Mouse (Mus musculus) ovary, postnatal 36 days (tissue): ENCODE measurements around the gene Serinc3.
"Not testable (repeated sequence)": the region's sequence is repeated elsewhere in the genome, so short reads cannot be mapped to it uniquely, and the experiment has no call there.

ENCODE experiments used
- DNase-seq: peaks from one replicate; pipeline ENCODE4 v3.0.0; 2022; ENCODE audit warnings: low spot score, mixed read lengths

Gene Serinc3

GRCm38 (mm10) chr2:163631223-163631622 is 13.7 kb downstream of the Serinc3 start:
- no peak for DNase-seq

DNA sequence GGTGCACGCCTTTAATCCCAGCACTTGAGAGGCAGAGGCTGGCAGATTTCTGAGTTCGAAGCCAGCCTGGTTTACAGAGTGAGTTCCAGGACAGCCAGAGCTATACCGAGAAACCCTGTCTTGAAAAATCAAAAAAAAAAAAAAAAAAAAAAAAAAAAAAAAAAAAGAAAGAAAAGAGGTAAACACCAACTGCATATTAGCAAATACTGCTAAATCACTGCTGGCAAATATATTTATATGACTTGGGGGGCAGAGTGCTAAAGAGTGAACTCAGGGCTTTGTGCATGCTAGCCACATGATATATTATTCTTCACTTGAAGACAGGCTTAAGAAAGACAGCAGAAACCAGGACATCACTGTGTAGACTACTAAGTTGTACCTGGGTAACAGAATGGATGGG is 23.5 kb downstream of the Serinc3 start:
- DNase-seq = not testable (repeated sequence)

DNA sequence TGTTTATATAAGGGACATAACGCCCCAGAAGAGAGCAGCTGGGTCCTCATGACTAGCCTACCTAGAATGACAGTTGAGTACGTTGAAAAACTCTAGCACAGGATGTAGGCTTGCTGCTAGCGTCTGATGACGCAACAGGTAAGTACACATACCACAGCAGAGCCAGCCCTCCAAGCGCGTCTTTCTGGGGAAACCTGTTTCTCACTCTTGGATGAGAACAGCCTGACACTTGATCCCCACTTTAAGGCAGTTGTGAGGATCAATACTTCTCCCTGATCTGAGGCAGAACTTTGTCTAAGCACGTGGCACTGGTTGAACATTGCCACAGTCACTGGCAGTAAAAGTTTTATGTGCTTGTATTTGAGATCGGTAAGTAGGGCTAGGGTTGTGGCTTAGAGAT is 24.5 kb downstream of the Serinc3 start:
- DNase-seq = no peak

DNA sequence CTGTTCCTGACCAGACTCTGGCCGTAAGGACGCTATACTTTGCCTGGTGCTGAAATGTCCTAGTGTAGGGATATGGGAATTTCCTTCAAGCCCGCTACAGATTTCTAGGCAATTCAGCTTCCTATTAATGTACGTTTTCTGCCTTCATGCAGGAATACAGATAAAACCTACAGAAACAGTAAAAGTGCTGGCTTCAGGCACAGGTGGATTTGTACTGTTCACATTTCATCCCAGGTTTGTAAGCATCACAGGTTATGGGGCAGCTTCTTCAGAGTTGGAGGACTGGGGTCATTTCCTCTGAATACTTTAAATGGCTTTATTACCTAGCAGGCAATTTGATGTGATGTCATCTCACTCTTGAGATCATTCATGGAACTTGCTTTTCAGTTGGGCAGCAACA is 27.1 kb downstream of the Serinc3 start:
- no peak for DNase-seq

DNA sequence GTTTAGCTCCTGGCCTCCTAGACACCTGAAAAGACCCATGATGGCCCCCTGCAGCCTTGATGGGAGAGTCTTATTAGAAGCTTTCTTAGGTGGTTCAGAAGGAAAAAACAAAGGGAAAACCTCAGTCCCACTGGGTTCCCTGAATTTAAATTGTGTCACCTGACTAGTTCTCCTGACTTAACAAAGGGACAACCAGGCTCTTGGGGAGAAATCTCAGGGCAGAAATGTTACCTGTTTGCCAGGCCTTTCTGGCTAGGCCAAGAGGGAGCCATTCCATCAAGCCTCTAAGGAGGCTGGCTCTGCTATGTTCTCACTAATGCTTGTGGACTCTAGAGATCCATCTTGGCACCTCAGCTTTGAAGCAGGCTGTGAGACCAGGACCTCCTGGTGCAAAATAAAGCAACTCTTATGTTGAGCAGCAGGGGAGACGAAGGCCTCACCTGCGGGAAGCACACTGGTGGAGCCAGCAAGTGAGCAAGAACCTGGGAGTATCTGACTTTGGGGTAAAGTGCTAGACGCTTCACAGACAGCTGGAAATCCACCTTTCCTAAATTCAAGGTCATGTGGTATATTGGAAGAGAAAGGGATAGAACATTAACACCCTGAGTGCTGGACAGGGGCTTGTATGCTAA is 27.6 kb downstream of the Serinc3 start:
- DNase-seq = no peak

DNA sequence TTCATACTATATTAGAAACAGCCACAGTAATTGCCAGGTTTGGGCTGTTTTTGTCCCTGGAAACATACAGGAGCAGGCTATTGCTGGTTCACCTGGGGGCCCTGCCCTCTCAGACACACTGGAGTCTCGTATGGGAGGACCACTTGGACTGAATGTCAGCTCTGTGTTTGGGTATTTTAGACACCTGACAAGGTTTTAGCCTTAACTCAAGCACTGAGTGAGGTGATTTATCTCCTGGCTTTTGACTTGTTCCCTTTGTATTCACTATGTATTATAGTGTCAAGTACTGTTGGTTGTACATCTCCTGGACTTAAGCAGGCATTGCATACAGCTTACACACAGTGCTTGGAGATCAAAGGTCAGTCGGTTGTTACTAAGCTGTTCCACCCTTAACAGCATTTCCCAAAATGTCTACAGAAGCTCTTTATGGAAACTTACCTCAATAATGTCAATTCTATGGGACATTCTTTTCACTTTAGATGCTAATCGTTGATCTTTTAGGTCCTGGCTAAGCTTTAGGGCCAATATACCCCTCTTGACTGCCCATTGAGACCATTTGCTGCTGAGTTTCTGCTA is 28.2 kb downstream of the Serinc3 start:
- no peak for DNase-seq

DNA sequence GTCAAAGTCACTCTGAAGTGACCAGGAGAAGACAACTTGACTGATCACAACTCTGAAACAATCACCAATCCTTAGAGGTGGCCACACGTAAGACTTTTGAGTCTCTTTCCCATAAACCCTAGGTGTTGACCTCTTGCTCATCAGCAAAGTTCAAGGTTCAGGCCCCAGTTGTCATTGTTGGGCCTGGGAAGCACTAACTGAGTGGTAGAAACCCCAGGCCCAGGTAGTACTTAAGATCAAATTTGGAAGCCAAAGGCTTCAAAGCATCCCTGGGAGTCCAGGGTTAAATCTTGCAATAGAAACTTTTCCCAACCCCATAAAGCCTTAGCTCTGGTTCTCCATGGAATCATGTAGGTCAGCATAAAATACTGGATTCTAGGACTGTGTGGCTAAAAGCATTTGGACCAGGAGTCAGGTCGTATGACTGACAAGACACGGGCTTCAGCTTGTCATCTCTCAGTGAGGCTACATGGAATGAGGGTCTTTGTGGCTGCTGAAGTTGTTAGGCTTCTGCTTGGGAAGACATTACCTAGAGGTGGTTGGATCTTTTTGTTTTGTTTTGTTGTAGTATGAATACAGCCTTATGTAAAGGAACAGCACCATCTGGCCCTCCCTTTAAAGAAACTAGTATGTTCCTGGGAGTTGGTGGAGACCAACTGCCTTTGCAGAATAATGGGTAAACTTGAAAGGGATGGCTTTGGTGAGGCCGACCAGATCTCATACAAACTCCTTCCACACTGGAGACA is 28.9 kb downstream of the Serinc3 start:
- no peak for DNase-seq

DNA sequence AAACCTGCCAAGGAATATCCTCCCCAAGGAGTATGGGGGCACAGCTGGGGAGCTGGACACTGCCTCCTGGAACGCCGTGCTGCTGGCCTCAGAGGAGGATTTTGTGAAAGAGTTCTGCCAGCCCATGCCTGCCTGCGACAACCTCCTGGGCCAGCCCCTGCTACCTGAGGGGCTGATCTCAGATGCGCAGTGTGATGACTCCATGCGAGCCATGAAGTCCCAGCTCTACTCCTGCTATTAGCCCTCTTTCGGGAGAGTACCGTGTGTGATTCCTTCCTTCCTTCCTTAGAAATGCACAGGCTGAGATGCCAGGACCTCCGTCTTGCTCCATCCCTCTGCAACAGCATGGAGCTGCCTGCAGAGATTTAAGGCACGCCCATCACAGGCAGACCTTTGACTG is 29.5 kb downstream of the Serinc3 start:
- DNase-seq = no peak

DNA sequence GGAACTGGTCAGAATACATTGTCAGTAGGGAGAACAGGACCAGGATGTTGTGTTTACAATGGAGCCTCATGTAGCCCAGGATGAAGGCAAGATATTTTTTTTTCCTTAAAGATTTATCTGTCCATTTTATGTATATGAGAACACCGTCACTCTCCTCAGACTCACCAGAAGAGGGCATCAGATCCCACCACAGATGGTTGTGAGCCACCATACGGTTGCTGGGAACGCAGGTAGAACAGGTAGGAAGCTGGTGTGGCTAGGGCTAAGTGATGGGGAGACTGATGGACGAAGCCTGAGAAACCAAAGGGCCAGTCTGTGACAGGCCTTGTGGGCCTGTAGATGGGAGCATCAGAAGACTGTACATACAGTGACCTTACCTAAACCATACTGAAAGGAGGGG is 30.9 kb downstream of the Serinc3 start:
- DNase-seq = no peak

DNA sequence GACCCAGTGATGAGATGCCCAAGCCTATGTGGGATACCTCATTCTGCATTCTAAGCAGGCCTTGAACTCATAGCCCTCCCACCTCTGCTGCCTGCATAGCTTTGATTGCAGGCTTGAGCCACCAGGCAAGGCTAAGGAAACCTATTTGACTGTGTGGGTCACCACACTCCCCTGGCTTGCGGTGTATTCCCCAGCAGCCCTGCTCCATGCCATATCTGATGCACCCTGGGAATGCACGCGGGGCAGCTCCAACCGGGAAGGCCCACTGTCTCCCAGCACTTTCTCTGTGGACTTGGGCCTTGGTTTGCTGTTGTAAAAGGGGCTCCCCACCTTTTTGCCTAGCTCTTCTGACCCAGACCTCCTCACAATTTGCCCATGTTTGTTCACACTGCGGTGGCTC is 31.7 kb downstream of the Serinc3 start:
- no peak for DNase-seq

DNA sequence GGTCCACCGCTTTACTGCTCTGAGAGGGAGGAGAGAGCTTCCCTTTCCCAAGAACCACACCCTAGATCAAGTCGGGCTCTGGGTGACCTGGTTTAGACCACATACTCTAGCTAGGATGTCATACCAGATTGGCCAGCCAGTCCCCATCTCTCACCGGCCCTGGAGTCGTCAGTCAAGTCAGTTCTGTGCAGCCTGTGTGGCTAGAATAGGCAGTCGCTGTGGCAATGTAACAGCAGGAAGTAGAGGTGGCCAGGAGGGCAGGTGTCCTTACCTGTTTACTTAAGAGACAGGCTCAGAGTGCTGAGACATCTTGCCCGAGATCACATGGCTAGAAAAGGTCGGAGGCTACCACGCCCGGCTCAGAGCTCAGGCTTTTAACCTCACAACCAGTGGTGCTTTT is 33.8 kb downstream of the Serinc3 start:
- DNase-seq = no peak

DNA sequence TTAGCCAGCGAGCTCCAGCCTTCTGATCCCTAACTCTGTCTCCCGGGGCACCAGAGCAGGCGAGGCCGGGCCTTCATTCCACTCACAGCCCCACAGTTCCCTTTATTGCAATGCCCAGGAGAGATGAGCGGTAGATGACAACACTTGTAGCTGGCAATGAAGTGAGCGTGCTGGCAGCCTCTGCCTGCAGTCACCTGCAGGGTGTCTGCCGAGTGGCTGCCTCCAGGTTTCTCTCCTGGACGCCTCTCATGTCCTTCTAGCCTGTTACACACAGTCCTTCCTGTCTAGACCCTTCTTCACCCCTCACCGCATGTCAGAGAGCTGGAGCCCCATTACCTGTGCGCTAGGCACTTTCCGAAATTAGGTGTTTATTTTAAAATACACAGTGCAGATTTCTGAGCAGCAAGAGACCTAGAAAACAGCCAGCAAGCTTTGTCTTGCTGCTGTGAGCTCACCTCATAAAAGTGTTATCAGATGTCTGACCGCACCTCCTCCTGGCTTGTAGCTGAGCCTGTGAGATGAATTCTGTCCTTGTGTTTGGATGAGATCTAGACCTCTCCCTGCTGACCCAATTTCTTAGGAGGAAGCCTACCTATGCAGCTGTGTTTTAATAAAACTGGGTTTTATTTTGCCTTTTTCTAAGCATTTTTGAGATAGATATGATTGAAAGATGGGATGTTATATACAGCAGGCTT is 35.5 kb downstream of the Serinc3 start:
- DNase-seq = no peak

- DNase-seq = no peak
Observed at GRCm38 (mm10) chr2:163608008-163608407, 36.9 kb downstream of the Serinc3 start.

- no peak for DNase-seq
Observed at GRCm38 (mm10) chr2:163606161-163606560, 38.8 kb downstream of the Serinc3 start.

GRCm38 (mm10) chr2:163602101-163602971 is 42.6 kb downstream of the Serinc3 start, which contains the start of gene Ttpal:
TSS of gene Ttpal (plus strand) at chr2:163602314.
- peak; percentile 87 for DNase-seq

DNA sequence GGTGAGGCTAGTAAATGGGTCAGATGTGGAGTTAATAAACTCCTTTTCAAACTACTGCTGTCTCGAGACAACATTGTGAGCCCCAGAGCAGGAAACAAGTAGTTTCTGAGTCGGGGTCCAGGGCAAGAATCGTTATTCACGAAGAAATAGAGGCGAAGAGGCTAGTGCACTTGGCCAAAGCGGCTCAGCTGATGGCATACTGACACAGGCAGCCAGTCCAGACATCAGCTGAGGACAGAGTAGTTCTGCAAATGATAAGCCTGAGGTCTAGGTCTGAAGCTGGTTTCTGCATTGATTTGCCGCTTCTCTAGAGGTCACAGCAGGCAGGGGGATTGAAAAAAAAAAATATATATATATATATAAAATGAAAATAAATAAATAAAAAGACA is 43.2 kb downstream of the Serinc3 start:
- DNase-seq = no peak

DNA sequence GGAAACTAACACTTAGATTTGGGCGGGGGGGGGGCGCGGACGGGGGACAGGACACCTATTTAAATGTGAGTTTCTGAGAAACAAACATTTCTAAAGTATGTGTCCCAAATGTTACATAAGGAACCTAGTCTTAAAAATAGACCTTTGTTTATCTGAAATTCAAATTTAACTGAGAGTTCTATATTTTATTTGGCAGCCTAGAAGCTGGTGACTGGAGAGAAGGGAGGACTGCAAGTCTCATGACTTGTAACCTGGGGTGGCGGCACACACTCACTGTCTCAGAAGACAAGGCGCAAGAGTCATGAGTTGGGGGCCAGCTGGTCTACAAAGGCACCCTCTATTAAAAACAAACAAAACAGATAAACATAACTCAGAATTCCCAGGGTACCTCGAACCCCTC is 43.9 kb downstream of the Serinc3 start:
- DNase-seq = no peak

GRCm38 (mm10) chr2:163599226-163599625 is 45.7 kb downstream of the Serinc3 start:
- peak; percentile 59 for DNase-seq

- DNase-seq = peak; percentile 47
Observed at GRCm38 (mm10) chr2:163597661-163598060, 47.3 kb downstream of the Serinc3 start.

DNA sequence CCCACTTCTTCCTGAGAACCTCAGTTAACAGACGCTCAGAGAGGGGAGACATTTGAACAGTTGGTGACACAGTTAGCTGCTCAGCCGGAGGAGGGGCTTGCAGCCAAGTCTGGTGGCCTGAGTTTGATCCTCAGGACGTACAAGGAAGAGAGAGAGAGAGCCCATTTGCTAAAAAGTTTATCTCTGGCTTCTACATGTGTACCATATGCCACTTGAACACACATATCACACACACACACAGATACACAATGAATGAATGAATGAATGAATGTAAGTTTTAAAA is 48.1 kb downstream of the Serinc3 start:
- no peak for DNase-seq

DNA sequence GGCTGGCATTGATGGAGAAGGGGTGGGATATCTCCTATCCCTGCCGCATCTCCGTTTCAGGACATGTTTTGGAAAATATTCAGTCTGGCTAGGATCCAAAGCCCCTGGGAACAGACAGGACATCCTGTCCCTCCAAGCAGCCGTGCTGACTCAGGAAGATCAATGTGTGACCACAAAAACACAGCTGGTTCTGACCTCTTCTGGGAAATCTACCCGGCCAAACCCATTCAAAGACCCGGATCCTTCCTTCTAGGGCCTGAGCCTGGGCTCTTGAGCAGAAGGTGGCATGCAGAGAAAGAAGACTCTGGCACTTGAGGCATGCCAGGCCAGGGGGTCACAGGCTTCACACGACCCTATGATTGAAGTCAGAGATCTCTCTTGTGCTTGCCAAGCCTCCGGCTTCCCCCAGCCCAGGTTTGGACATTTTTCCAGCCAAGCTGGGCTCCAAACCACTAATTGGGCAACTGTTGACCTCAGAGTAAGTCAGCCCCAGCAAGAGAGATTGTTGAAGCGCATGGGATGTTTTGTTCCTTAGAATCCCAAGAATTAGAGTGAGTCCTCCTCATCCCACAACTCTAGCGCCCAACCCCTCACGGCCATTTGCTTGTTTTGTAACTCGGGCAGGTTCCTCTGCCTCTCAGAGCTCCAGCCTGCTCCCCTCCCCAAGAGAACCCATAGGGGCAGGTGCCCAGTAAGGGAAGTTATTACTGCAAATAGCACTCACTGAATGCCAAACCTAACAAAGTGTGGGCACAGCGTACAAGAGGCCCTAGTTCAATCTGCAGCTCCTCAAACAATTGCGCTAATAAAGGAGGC is 48.7 kb downstream of the Serinc3 start:
- peak; percentile 29 for DNase-seq
